ENCODE assay signal across 31 mouse cellular contexts in genomic region chr9:116108729-116109128, GRCm38 (mm10).
DNase-seq lines count a peak whose midpoint lies in the region; ATAC-seq and TF ChIP-seq lines count a peak whose summit lies in the region.
"Had no signal": no experiment of that assay in that cellular context is flagged by ENCODE, and none has a peak within 500 bp of the region (broad histone marks: within the 10 kb centered on the region; RNA-seq: fewer than 3 reads in every experiment).

No protein-coding gene starts in this region.

- H3K9me3 ChIP-seq in kidney, embryonic 16.5 days (ENCODE audit: low read length) = no peaks in the 10 kb centered on the region
- no peaks in the 10 kb centered on the region for H3K9me3 ChIP-seq in lung, postnatal 0 days (ENCODE audit: low read length)
- H3K9me3 ChIP-seq: embryonic facial prominence, embryonic 10.5 days; embryonic facial prominence, embryonic 13.5 days; forebrain, embryonic 12.5 days; forebrain, embryonic 15.5 days; heart, embryonic 15.5 days; hindbrain, embryonic 12.5 days; hindbrain, embryonic 15.5 days had no signal

- TF ChIP-seq CTCF in heart, adult 2 months (IDR thresholded peaks at IDR 0.05) = no peak
- TF ChIP-seq CTCF in kidney, adult 2 months (conservative IDR thresholded peaks at IDR 0.05; ENCODE audit: insufficient read depth, insufficient read length, low read depth, low read length) = no peak
- no peak for TF ChIP-seq CTCF in lung, postnatal 0 days (IDR thresholded peaks at IDR 0.05)

- intact Hi-C loops in heart, adult 2 months (cut with DNase I) = loop anchor here (5.0 kb wide), 1 partner anchor 359 kb away; no protein-coding TSS in a partner anchor

- TF ChIP-seq POLR2A in heart, adult 2 months (IDR thresholded peaks at IDR 0.05; ENCODE audit: insufficient read depth, low read depth, low read length) = no peak
- TF ChIP-seq POLR2A in kidney, adult 2 months (IDR thresholded peaks at IDR 0.05; ENCODE audit: low read depth, low read length) = no peak

- no peak overlapping the region for H3K4me2 ChIP-seq in kidney, embryonic 16.5 days (replicated peaks; ENCODE audit: low read depth, low read length)
- H3K4me2 ChIP-seq in lung, postnatal 0 days (replicated peaks; ENCODE audit: low read depth, low read length) = no peak overlapping the region
- H3K4me2 ChIP-seq: embryonic facial prominence, embryonic 13.5 days; forebrain, embryonic 12.5 days; forebrain, embryonic 15.5 days; heart, embryonic 11.5 days; heart, embryonic 15.5 days; hindbrain, embryonic 12.5 days; hindbrain, embryonic 15.5 days had no signal

- ATAC-seq in kidney, embryonic 16.5 days (ENCODE audit: low FRiP score, low TSS enrichment) = no peak
- ATAC-seq in lung, postnatal 0 days = no peak; the same call in 1 of the 2 replicates
- ATAC-seq: forebrain, embryonic 15.5 days; intestine, postnatal 0 days; Patski had no signal

- H3K9ac ChIP-seq in heart, adult 2 months (ENCODE audit: low read depth, low read length) = no peak overlapping the region
- no peak overlapping the region for H3K9ac ChIP-seq in kidney, embryonic 16.5 days (replicated peaks; ENCODE audit: low read length)
- H3K9ac ChIP-seq in lung, postnatal 0 days (replicated peaks; ENCODE audit: low read depth) = no peak overlapping the region
- H3K9ac ChIP-seq: embryonic facial prominence, embryonic 13.5 days; forebrain, embryonic 12.5 days; forebrain, embryonic 15.5 days; heart, embryonic 15.5 days; hindbrain, embryonic 12.5 days; hindbrain, embryonic 15.5 days had no signal

- H3K27me3 ChIP-seq in heart, adult 2 months (ENCODE audit: control insufficient read depth, insufficient read depth, low read length) = no peaks in the 10 kb centered on the region
- H3K27me3 ChIP-seq in kidney, adult 2 months (replicated peaks; ENCODE audit: control insufficient read depth, insufficient read depth, low read length) = no peaks in the 10 kb centered on the region
- H3K27me3 ChIP-seq in kidney, embryonic 16.5 days (ENCODE audit: insufficient read depth, low read length) = no peaks in the 10 kb centered on the region
- no peaks in the 10 kb centered on the region for H3K27me3 ChIP-seq in lung, postnatal 0 days (replicated peaks; ENCODE audit: insufficient read depth, low read length)
- H3K27me3 ChIP-seq: CH12.LX; embryonic facial prominence, embryonic 13.5 days; forebrain, embryonic 12.5 days; forebrain, embryonic 15.5 days; heart, embryonic 15.5 days; hindbrain, embryonic 12.5 days; hindbrain, embryonic 15.5 days; Patski had no signal

- no peak overlapping the region for H3K4me3 ChIP-seq in heart, adult 2 months
- no peak overlapping the region for H3K4me3 ChIP-seq in kidney, adult 2 months (ENCODE audit: insufficient read depth, low read depth, low read length)
- H3K4me3 ChIP-seq in kidney, embryonic 16.5 days (ENCODE audit: low read length) = no peak overlapping the region
- no peak overlapping the region for H3K4me3 ChIP-seq in lung, postnatal 0 days (ENCODE audit: low read depth, low read length)
- H3K4me3 ChIP-seq: embryonic facial prominence, embryonic 10.5 days; embryonic facial prominence, embryonic 13.5 days; erythroblast, embryonic 14.5 days; forebrain, embryonic 12.5 days; forebrain, embryonic 15.5 days; heart, embryonic 15.5 days; hindbrain, embryonic 12.5 days; hindbrain, embryonic 15.5 days had no signal

- peaks cover 2% of the 10 kb centered on the region; the same call in 1 of the 2 replicates for H3K4me1 ChIP-seq in heart, adult 2 months (ENCODE audit: control insufficient read depth, insufficient read depth, low read length)
- no peaks in the 10 kb centered on the region; the same call in 1 of the 2 replicates for H3K4me1 ChIP-seq in kidney, adult 2 months (ENCODE audit: control insufficient read depth, insufficient read depth, low read length)
- H3K4me1 ChIP-seq in kidney, embryonic 16.5 days (ENCODE audit: insufficient read depth, low read length) = no peaks in the 10 kb centered on the region
- no peaks in the 10 kb centered on the region; the same call in 1 of the 2 replicates for H3K4me1 ChIP-seq in lung, postnatal 0 days (ENCODE audit: insufficient read depth, low read depth, low read length)
- H3K4me1 ChIP-seq: forebrain, embryonic 12.5 days; forebrain, embryonic 15.5 days; heart, embryonic 15.5 days; hindbrain, embryonic 12.5 days; hindbrain, embryonic 15.5 days had no signal

- 40% methylated on average over 2 of the region's 2 CpGs for WGBS in heart, adult 2 months
- 75% methylated on average over 2 of the region's 2 CpGs for WGBS in kidney, adult 2 months
- WGBS in kidney, embryonic 16.5 days = 80% methylated on average over 2 of the region's 2 CpGs
- 70% methylated on average over 2 of the region's 2 CpGs for WGBS in lung, postnatal 0 days

- DNase-seq in heart, adult 2 months = no peak
- DNase-seq in heart, adult 11 months = no peak
- peak; percentile 13 for DNase-seq in kidney, adult 2 months
- no peak for DNase-seq in lung, postnatal 0 days (ENCODE audit: low spot score)
- DNase-seq in lung, postnatal 25 days (ENCODE audit: low spot score) = no peak
- DNase-seq: adrenal gland, postnatal 10 days; adrenal gland, postnatal 36 days; B cell, adult 2 months; cerebellum, adult 11-12 months; cerebellum, adult 8-10 months; cerebellum, postnatal 10 days; cerebellum, postnatal 36 days; embryo, embryonic 11 days; gastrocnemius, postnatal 10 days; gastrocnemius, postnatal 36 days; heart, adult 18-20 months; heart, postnatal 14 days had no signal

- TF ChIP-seq EP300 in heart, adult 2 months (IDR thresholded peaks at IDR 0.05; ENCODE audit: insufficient read depth, low read depth, low read length) = no peak
- peak; percentile 74 for TF ChIP-seq EP300 in lung, postnatal 0 days (IDR thresholded peaks at IDR 0.05)

- H3K27ac ChIP-seq in heart, adult 2 months = peak overlapping the region; percentile 40; the same call in 1 of the 2 replicates
- no peak overlapping the region for H3K27ac ChIP-seq in kidney, adult 2 months (ENCODE audit: insufficient read depth, low read depth, low read length)
- no peak overlapping the region for H3K27ac ChIP-seq in kidney, embryonic 16.5 days (ENCODE audit: low read length)
- no peak overlapping the region for H3K27ac ChIP-seq in lung, postnatal 0 days (ENCODE audit: low read length)
- H3K27ac ChIP-seq: embryonic facial prominence, embryonic 10.5 days; embryonic facial prominence, embryonic 13.5 days; forebrain, embryonic 12.5 days; forebrain, embryonic 15.5 days; heart, embryonic 15.5 days; hindbrain, embryonic 12.5 days; hindbrain, embryonic 15.5 days had no signal

- peaks cover 2% of the 10 kb centered on the region; the same call in 1 of the 2 replicates for H3K79me2 ChIP-seq in heart, adult 2 months (replicated peaks; ENCODE audit: control insufficient read depth, insufficient read depth, low read length)

- peaks cover 4% of the 10 kb centered on the region for H3K36me3 ChIP-seq in heart, adult 2 months (ENCODE audit: control insufficient read depth, insufficient read depth, low read length)
- peaks cover 4% of the 10 kb centered on the region; the same call in 1 of the 2 replicates for H3K36me3 ChIP-seq in kidney, adult 2 months (ENCODE audit: control insufficient read depth, insufficient read depth, low read length)
- peaks cover 56% of the 10 kb centered on the region for H3K36me3 ChIP-seq in kidney, embryonic 16.5 days (ENCODE audit: insufficient read depth, low read length)
- H3K36me3 ChIP-seq in lung, postnatal 0 days (ENCODE audit: insufficient read depth, low read length) = peaks cover 55% of the 10 kb centered on the region
- H3K36me3 ChIP-seq: forebrain, embryonic 15.5 days; G1E; hindbrain, embryonic 15.5 days had no signal
